Mouse (Mus musculus): ENCODE results near the gene Ttll5. TPM values are rescaled to one million over a fixed set of nuclear protein-coding genes. Genes with fewer than 3 reads are reported as not detected.
A peak's percentile ranks its signal among the peaks of the same experiment; 100 is the strongest.

The Ttll5 gene
- total RNA-seq, 2 experiments from 2014 or later, result 41.1 to 44.6 TPM

DNA sequence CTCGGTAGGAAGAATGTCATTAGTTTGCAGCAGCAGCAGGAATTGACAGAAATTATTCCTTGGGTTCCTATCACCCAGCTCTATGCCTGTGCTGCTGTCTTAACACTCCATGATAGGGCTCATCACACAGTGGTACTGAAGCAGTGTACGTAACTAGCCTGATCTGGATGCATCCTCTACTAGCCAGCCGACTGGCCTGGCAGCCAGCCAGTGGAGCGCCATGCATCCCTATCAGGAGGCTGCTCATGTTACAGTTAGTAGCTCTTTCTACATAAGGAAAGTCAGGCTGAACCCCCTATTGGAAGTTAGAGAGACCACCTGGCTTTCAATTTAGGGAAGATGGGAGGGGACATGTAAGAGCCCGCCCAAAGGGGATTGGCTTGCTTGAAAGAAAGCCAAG is 202.5 kb downstream of the Ttll5 start:
- no peak for DNase-seq (ENCODE audit: low spot score in 2 of 2)
- intact Hi-C loops (cut with DNase I), result no loop called here

DNA sequence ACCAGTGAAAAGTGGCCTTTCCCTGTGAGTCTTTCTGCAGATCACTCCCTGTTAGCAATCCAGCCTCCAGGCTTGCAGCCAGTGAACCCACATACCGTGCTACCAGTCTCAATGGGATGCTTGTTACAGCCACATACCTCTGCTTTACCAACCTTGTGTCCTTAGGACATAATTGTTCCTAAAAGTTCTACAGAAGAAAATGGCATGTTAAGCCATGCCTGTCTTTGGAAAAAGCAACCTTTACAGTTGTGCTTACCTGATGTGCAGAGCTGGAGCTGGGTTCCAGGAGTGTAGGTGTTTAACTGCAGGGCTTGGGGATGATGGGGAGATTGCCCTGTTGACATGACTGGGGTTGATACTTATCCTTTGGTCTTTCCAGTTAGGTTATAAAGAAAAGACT is 203.3 kb downstream of the Ttll5 start:
- intact Hi-C loops (cut with DNase I), result no loop called here
- DNase-seq (ENCODE audit: low spot score in 2 of 2), result no peak

DNA sequence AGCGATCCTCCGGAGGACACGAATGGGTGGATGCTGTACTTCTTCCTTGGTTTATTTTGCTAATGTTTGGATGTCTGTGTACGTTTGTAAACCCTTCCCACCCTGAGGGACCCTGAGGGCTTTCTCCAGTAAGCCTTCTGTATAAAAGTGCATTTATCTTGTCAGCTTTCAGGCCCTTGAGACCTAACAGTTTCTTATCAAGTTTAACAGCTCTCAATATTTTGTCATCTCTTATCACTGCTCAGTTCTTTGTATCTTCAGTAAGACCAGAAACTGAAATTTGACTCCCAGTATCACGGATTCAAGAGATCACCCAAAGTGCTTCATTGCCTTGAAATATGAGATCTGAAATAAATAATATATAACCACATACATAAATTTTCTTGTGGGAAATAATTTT is 206.5 kb downstream of the Ttll5 start:
- no peak for DNase-seq (ENCODE audit: low spot score in 2 of 2)
- intact Hi-C loops (cut with DNase I), result no loop called here

DNA sequence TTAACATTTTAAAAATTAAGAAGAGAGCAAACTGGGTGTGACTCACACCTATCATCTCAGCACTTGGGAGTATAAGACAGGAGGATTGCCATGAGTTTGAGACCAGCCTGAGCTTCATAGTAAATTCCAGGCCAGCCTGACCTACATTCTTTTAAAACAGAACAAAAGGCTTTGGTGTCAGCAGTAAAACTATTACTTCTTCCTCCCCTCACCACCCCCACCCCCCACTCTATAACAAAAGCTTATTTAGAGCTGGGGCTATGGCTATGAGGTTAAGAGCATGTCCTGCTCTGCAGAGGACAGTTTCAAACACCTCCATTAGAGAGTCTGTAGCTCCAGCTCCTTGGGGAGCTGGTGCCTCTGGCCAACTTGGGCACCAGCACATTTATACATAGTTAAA is 211.1 kb downstream of the Ttll5 start:
- DNase-seq (ENCODE audit: low spot score in 2 of 2), result no peak
- intact Hi-C loops (cut with DNase I), result no loop called here

DNA sequence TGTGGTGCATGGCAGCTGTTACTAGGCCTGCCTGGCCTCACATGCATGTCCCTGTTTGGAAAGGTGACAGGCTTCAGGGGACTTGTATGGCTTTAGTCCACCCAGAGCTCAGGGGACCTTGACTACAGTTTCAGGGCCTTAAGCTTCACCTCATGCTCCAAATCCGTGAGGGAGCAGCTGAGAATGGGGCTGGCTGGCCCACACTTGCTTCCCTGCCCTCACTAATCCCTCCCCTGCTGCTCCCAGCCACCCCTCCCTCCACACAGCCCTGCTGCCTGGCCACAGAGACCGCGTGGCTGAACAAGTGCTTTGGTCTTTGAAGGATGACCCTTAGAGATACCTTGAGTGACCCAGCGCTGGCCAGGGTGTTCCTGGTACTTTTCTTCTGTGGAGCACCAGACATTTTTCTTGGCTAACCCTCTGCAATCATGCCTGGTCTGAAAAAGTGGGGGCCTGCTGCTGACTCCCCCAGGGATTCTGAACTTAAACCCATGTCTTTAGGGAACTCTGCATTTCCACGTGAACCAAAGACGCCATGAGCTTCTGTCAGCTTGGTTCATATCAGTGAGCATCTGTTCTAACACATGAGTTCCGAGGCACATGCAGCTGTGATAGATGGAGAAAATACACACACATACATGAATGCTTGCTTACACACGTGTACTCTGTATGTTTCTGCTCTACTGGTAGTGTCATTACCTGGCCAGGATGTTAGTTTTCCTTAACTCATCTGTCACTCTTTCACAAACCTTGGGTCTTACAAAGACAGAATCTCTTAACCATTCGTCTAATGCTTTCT is 212.1 kb downstream of the Ttll5 start:
- DNase-seq (ENCODE audit: low spot score in 2 of 2), result no peak

DNA sequence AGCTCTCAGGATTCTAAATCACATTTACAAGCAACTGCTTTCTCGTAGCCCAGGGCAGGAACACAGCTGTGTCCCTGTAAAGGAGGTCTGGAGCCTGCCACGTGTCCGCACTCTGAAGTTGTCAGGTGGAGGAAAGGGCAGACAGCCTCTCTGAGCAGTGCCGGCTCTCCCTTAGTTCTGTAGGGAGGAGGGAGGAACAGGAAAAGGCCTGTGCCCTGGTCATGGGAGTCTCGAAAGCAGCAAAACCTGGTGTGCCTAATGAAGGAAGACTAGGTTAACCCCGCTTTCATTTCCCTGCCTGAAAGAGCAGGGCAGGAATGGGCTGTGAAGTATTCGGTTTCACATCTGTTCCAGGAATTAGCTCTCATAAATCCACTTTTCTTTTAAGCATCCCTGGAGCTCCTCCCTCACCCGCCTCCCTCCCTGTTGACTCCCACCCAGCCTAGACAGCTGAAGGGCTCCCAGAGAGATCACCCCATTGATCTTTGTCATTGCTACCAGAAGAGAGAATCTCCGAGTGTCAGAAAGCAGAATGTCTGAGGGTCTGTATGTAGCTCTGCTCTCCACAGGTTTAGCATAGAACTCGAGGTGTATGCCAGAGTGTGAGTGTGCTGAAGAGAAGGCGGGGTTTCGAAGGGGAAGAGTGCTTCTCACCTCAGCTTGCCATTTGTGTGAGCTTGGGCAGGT is 212.9 kb downstream of the Ttll5 start:
- intact Hi-C loops (cut with DNase I), result no loop called here
- no peak for DNase-seq (ENCODE audit: low spot score in 2 of 2)

More for the DNA sequence above, 212.1 kb downstream of the Ttll5 start:
- intact Hi-C loops (cut with DNase I), result no loop called here

DNA sequence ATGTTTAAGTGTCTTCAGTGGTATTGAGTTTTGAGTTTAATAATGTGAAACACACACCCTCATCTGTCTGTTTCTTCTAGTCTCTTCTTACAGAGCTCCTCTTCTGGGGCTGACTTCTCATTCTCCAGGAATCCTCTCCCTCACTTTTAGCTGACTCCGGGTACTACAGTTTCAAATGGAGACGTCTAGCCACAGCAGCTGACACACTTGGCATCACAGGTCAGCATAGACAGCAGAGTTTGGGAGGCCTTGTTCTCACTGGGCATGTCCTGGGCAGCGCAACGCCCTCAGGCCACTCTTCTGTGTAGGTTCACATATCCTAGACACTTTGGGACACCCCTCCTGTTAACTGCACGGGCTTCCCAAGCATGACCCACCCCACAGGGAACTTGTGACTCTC is 214.6 kb downstream of the Ttll5 start:
- no peak for DNase-seq (ENCODE audit: low spot score in 2 of 2)
- intact Hi-C loops (cut with DNase I), result no loop called here

DNA sequence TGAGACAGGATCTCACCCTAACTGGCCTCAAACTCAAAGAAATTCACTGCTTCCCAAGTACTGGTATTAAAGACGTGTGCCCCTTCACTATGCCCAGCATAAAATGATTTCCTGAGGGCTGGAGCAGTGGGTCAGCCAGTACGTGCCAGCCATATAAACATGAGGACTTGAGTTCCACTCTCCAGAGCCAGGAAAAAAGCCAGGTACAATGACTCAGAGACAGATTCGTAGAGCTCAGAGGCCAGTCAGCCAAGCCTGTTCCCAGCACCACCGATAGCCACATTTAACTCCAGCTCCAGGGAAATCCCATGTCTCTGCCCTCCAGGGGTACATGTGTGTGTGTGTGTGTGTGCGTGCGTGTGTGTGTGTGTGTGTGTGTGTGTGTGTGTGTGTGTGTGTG is 215.3 kb downstream of the Ttll5 start:
- intact Hi-C loops (cut with DNase I), result no loop called here
- DNase-seq (ENCODE audit: low spot score in 2 of 2), result no peak

DNA sequence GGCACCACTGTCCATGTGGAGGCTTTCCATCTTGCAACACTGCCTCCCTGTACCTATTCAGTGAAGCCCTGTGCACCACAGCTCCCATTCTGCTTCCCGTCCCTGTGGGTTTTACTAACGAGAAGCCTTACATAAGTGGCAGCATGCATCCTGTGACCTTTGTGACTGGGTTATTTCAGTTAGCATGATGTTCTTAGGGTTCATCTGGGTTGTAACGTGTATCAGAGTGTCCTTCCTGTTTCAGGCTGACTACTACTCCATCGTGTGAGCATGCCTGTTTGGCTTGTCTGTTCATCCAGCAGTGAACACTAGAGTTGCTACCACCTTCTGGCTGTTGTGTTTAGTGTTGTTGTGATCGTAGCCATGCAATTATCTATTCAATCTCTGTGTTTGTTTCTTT is 221.7 kb downstream of the Ttll5 start:
- DNase-seq (ENCODE audit: low spot score in 2 of 2), result no peak
- intact Hi-C loops (cut with DNase I), result no loop called here

DNA sequence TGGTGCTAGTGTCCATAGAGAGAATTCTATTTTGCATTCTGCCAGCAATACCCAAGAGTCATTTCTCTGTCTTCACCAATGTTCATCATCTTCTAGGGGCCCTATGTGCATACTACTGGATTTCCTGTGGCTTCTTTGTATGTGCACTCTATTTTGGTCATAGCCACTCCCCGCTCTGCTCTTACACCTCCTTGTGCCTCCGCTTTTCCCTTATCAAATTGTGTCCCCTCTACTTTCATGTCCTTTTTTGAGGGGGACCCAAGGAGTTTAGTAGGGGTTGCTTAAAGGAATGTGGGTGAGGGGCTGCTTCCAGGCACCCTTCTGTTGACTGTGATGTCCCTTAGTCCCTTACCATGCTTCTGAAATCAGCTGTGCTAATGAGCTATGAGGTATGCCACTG is 222.3 kb downstream of the Ttll5 start:
- intact Hi-C loops (cut with DNase I), result no loop called here
- no peak for DNase-seq (ENCODE audit: low spot score in 2 of 2)

DNA sequence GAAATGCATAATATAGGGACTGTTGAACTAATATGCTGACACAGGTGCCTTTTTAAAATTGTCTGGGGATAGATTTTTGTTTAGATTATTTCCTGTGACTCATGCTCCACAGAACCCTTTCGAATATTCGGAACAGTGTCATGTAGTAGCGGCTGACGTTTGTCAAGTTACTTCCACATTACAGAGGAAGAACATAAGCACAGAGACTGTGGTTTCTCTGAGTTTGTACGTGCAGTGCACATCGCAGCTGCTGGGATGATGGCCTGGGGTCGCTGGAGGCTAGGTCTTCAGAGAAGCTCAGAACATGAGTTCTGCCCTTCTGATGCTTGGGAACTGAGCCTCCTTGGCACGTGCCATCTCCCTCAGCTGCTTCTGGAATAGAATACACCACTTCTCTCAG is 222.9 kb downstream of the Ttll5 start:
- DNase-seq (ENCODE audit: low spot score in 2 of 2), result no peak
- intact Hi-C loops (cut with DNase I), result no loop called here

DNA sequence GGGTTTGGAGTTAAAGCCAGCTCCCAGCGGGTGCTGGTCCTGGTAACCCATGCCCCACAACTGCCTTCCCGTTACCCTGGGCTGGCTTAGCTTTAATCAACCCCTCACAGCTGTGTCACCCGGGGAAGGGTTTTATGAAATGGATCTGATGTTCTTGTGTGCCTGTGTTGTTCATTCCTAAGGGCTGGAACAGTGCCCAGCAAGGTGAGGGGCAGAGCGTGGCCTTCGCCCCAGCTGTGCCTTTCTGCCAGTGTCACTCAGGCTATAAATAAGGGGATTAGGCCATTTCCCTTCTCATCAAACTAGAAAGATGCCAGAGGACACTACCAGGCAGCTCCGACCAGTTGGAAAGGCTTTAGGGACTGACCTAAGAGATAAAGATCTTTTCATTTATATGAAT is 225.4 kb downstream of the Ttll5 start:
- intact Hi-C loops (cut with DNase I), result no loop called here
- no peak for DNase-seq (ENCODE audit: low spot score in 2 of 2)

DNA sequence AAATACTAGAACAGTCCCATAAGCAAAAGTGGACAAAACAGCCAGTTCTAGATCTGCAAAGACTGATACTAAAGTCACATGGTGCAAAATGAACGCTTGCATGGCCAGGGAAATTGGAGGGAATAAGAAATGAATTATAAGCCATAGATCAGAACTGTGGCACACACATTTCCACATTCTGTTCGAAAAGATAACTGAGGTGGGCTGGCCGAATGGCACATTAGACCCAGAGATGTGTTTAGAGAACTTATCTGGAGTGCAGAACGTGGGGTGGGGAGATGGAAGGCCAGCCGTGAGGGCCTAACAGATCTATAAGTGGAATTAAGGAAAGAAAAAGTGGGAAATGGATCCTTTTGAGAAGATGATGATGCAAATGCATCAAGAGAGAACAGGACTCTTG is 227.0 kb downstream of the Ttll5 start:
- intact Hi-C loops (cut with DNase I), result no loop called here
- no peak for DNase-seq (ENCODE audit: low spot score in 2 of 2)

DNA sequence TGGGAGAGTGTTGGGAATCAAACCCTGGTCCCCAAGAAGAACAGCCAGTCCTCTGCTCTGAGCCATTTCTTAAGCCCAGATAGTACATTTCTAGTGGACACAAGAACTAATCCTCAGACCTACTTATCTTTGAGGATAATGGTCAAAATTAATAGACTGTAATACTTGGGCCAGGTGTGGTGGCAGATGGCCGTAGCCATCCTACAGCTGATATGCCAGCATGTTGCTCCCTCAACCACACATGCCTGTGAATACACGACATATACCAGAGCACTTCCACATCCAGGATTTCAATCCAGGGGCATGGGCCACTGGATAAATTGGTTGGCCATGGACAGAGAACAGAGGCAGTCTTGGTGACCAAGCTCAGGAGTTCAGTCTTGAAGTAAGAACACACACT is 230.8 kb downstream of the Ttll5 start:
- intact Hi-C loops (cut with DNase I), result no loop called here

DNA sequence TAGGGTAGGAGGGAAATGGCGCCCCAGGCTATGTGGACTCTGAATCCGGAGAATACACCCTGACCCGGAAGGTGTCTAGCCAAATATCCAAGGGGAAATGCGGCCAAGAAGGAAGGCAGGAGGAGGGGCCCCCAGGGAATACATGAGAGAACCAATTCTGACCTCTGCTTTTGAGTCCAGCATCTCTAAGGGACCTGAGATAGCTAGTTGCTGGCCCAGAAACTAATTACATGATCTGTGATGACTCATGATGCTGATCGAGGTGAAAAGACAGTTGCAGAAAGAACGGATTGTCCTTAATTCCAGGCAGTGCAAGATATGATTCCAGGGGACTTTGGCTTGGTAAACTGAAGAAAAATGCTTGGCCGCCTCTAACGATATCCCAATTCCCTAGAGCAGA is 232.5 kb downstream of the Ttll5 start:
- intact Hi-C loops (cut with DNase I), result no loop called here
- DNase-seq (ENCODE audit: low spot score in 2 of 2), result no peak

More for the DNA sequence above, 230.8 kb downstream of the Ttll5 start:
- no peak for DNase-seq (ENCODE audit: low spot score in 2 of 2)

DNA sequence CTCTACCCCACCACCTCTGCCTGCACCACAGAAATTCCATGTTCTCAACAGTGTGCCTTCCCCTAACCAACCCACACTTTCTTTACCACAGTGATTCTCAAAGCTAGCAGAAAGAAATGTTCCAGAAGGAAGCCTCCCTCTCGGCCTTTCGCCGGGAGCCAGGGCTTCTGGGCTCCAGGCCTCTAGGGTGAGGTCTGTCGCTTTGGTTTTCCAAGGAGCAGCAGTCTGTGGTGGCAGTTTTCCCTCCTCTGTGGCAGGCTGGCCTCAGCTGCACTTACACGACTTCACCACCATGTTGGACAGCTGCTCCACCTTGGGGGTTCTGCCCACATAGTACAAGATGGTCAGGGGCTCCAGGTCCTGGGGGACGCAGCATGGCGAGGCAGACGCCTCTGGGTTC is 233.1 kb downstream of the Ttll5 start:
- intact Hi-C loops (cut with DNase I), result no loop called here

DNA sequence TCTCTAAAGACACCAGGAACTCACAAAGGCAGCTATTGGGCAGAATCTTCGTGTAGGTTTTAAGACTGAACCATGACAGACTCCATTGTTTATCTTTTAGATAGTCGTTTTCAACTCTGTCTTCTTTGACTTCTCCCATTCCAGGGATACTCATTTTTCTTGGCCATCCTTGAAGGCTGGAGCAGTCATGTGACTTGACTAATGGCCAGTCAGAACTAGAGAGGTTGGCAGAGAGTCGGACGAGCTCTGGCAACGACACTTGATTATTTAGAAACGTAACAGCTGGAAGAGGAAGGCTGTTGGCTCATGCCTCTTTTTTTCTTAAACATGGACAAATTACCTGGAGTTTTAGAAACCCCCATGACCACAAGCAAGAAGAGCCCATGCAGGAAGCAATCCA is 234.9 kb downstream of the Ttll5 start:
- no peak for DNase-seq (ENCODE audit: low spot score in 2 of 2)
- intact Hi-C loops (cut with DNase I), result no loop called here

More for the DNA sequence above, 233.1 kb downstream of the Ttll5 start:
- no peak for DNase-seq (ENCODE audit: low spot score in 2 of 2)

DNA sequence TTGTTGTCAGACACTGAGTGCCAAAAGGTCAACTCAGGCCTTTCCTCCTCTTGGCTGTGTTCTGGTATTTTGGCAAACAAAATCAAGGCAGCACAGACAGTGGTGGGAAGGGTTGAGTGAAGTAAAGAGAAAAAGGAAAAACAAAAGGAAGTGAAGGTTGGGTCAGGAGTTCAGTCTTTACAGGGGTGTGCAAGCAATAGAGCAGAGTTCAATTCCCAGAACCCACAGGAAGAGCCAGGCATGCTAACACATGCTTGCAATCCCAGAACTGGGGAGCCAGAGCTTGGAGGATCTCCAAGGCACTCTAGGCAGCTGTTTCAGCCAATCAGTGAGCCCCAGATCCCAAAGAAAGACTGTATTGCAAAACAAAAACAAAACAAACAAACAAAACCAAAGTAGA is 240.3 kb downstream of the Ttll5 start:
- no peak for DNase-seq (ENCODE audit: low spot score in 2 of 2)
- intact Hi-C loops (cut with DNase I), result no loop called here

DNA sequence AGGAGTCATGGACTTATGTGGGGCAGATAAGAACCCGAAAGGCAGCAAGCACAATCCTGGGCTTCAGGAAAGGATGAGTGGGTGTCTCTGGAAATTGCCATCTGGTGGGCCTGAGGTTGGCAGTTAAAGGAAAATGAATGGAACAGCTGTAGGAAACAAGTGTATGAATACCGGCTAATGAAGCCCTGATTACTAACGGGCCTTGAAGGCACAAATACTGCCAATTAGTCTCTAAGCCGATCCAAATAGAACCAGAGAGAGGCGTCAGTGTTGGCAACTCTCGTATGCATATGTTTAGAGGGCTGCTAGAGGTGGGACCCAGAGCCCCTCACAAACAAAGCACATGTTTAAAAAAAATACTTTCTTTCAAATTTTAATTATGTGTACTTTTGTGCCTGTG is 247.0 kb downstream of the Ttll5 start:
- intact Hi-C loops (cut with DNase I), result loop anchor here (10.0 kb wide), 1 partner anchor 327 kb away; the partner anchor contains the start of gene Flvcr2
- DNase-seq (ENCODE audit: low spot score in 2 of 2), result peak in 1 of 2 experiments; percentile 43

DNA sequence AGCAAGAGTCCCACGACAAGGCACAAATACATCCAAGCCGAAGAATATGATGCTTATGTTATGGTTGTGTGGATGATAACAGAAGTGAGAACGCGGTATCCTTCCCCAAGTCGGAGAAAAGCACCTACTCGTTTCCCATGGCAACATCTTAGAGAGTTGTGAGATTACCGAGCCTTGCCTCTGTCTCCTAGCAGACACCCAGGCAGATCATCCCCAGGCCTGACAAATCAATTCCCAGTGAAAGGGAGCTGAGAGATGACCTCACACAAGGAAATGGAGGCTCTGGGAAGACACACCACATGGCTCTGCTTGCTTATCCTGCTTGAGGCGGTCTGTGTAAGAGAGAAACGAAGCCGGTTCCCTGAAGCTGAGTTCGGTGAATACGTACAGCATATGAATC is 250.2 kb downstream of the Ttll5 start:
- peak; percentile 52 to 73 for DNase-seq (ENCODE audit: low spot score in 2 of 2)
- intact Hi-C loops (cut with DNase I), result loop anchor here (5.0 to 10.0 kb wide), 3 partner anchors 52 to 330 kb away; partner anchors contain the start of gene Flvcr2

DNA sequence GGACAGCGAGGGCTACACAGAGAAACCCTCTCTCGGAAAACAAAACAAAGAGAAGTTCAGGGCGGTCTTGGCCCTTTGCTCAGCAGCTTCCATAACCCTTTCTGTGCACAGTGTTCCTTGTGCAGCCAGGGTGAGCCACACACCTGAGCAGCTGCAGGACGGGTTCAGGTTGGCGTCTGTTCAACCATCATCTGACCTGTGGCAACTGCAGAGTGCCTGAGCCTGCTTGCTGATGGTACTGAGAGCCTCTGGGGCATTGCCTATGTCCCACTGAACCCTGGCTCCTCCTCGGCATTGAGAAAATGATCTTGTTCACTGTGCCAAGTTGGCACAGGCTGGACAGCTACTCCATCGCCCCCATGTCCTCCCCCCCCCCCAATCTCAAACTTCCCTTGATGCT is 250.9 kb downstream of the Ttll5 start:
- DNase-seq (ENCODE audit: low spot score in 2 of 2), result no peak
- intact Hi-C loops (cut with DNase I), result loop anchor here (5.0 to 10.0 kb wide), 3 partner anchors 53 to 331 kb away; partner anchors contain the start of gene Flvcr2

All from left cerebral cortex, postnatal 25 days (tissue).